ENCODE assay signal across 11 mouse cellular contexts in genomic region chr3:89225918-89226317, GRCm38 (mm10). TPM values are rescaled to one million over a fixed set of nuclear protein-coding genes. Genes with fewer than 3 reads are reported as not detected.
DNase-seq lines count a peak whose midpoint lies in the region; ATAC-seq and TF ChIP-seq lines count a peak whose summit lies in the region.
"Had no signal": no experiment of that assay in that cellular context is flagged by ENCODE, and none has a peak within 500 bp of the region (broad histone marks: within the 10 kb centered on the region; RNA-seq: fewer than 3 reads in every experiment).

No protein-coding gene starts in this region.

- H3K27me3 ChIP-seq in kidney, embryonic 16.5 days (ENCODE audit: insufficient read depth, low read length) = peaks cover 3% of the 10 kb centered on the region; the same call in 1 of the 2 replicates
- H3K27me3 ChIP-seq in hindbrain, embryonic 13.5 days = 0 out of 2 replicates have a peak, but pooled peaks cover 8% of the 10 kb centered on the region
- H3K27me3 ChIP-seq in neural tube, embryonic 12.5 days (replicated peaks) = no peaks in the 10 kb centered on the region; the same call in 1 of the 2 replicates
- H3K27me3 ChIP-seq: CH12.LX had no signal

- H3K4me1 ChIP-seq in kidney, embryonic 16.5 days (ENCODE audit: insufficient read depth, low read length) = peaks cover 38% of the 10 kb centered on the region
- peaks cover 1% of the 10 kb centered on the region; the same call in 1 of the 2 replicates for H3K4me1 ChIP-seq in cortical plate, adult 2 months (ENCODE audit: control insufficient read depth, insufficient read depth, low read length)
- peaks cover 64% of the 10 kb centered on the region for H3K4me1 ChIP-seq in hindbrain, embryonic 13.5 days (replicated peaks)
- peaks cover 65% of the 10 kb centered on the region for H3K4me1 ChIP-seq in neural tube, embryonic 12.5 days

- 42% methylated on average over 4 of the region's 4 CpGs for WGBS in kidney, embryonic 16.5 days
- WGBS in hindbrain, embryonic 13.5 days = 5% methylated on average over 4 of the region's 4 CpGs
- 19% methylated on average over 4 of the region's 4 CpGs for WGBS in neural tube, embryonic 12.5 days

- H3K4me2 ChIP-seq in kidney, embryonic 16.5 days (replicated peaks; ENCODE audit: low read depth, low read length) = peak overlapping the region; percentile 81
- peak overlapping the region; percentile 68 for H3K4me2 ChIP-seq in hindbrain, embryonic 13.5 days
- H3K4me2 ChIP-seq in neural tube, embryonic 12.5 days (replicated peaks) = peak overlapping the region; percentile 85

- 0 out of 2 replicates have a peak, but pooled peaks have one; percentile 27 for TF ChIP-seq POLR2A in cortical plate, adult 2 months (IDR thresholded peaks at IDR 0.05; ENCODE audit: extremely low read depth, insufficient read depth, low read length)

- peak overlapping the region; percentile 11; the same call in 1 of the 2 replicates for H3K9ac ChIP-seq in kidney, embryonic 16.5 days (replicated peaks; ENCODE audit: low read length)
- peak overlapping the region; percentile 78 for H3K9ac ChIP-seq in hindbrain, embryonic 13.5 days
- H3K9ac ChIP-seq in neural tube, embryonic 12.5 days = peak overlapping the region; percentile 77

- no peaks in the 10 kb centered on the region for H3K36me3 ChIP-seq in kidney, embryonic 16.5 days (ENCODE audit: insufficient read depth, low read length)
- peaks cover 12% of the 10 kb centered on the region for H3K36me3 ChIP-seq in hindbrain, embryonic 13.5 days
- peaks cover 23% of the 10 kb centered on the region for H3K36me3 ChIP-seq in neural tube, embryonic 12.5 days

- H3K9me3 ChIP-seq in kidney, embryonic 16.5 days (ENCODE audit: low read length) = no peaks in the 10 kb centered on the region
- H3K9me3 ChIP-seq in hindbrain, embryonic 13.5 days = no peaks in the 10 kb centered on the region
- no peaks in the 10 kb centered on the region for H3K9me3 ChIP-seq in neural tube, embryonic 12.5 days
- H3K9me3 ChIP-seq: heart, embryonic 12.5 days had no signal

- no peak overlapping the region for H3K27ac ChIP-seq in kidney, embryonic 16.5 days (ENCODE audit: low read length)
- H3K27ac ChIP-seq in cortical plate, adult 2 months (ENCODE audit: insufficient read depth, low read length) = peak overlapping the region; percentile 84
- H3K27ac ChIP-seq in hindbrain, embryonic 13.5 days = peak overlapping the region; percentile 92
- H3K27ac ChIP-seq in neural tube, embryonic 12.5 days = peak overlapping the region; percentile 80; the same call in 1 of the 2 replicates

- H3K4me3 ChIP-seq in kidney, embryonic 16.5 days (ENCODE audit: low read length) = no peak overlapping the region
- H3K4me3 ChIP-seq in cortical plate, adult 2 months (ENCODE audit: insufficient read depth, low read length) = peak overlapping the region; percentile 16
- peak overlapping the region; percentile 49 for H3K4me3 ChIP-seq in hindbrain, embryonic 13.5 days
- H3K4me3 ChIP-seq in neural tube, embryonic 12.5 days = peak overlapping the region; percentile 64

- DNase-seq in kidney, postnatal 10 days = no peak
- DNase-seq in gastrocnemius, postnatal 25 days = no peak
- DNase-seq in adrenal gland, adult 18-20 months (ENCODE audit: low spot score in 2 of 2) = no peak
- DNase-seq in adrenal gland, postnatal 10 days = no peak
- DNase-seq: cerebellum, adult 9-10 months had no signal

- ATAC-seq in kidney, embryonic 16.5 days (ENCODE audit: low FRiP score, low TSS enrichment) = no peak
- peak; percentile 68 for ATAC-seq in hindbrain, embryonic 13.5 days (ENCODE audit: low FRiP score)
- peak; percentile 65 for ATAC-seq in neural tube, embryonic 12.5 days (ENCODE audit: low FRiP score, low read depth)

- TF ChIP-seq CTCF in cortical plate, adult 2 months (IDR thresholded peaks at IDR 0.05; ENCODE audit: extremely low read depth, insufficient read depth, low read length) = no peak

RNA-seq across cellular contexts. Expression of gene Mtx1, which starts 1.0 kb away (rescaled TPM):
- polyA plus RNA-seq in kidney, embryonic 16.5 days (2015; fragmentation: Nextera tagmentation; extraction: Ambion mirVana) = 227 and 235 TPM in 2 replicates
- 132 and 155 TPM in 2 replicates for polyA plus RNA-seq in cortical plate, adult 2 months (2012; rRNA removed)
- polyA plus RNA-seq in hindbrain, embryonic 13.5 days (2015; fragmentation: Nextera tagmentation; extraction: Ambion mirVana) = 161 and 166 TPM in 2 replicates
- 174 TPM in 2 replicates for polyA plus RNA-seq in neural tube, embryonic 12.5 days (2016; fragmentation: Nextera tagmentation; extraction: Ambion mirVana)
- 10 to 100 TPM; 42.2 to 47.6 TPM for total RNA-seq in gastrocnemius, postnatal 25 days (2021)
- 100 to 1,000 TPM; 141 to 148 TPM for total RNA-seq in adrenal gland, adult 18-20 months (2021)
- 100 to 1,000 TPM; 176 to 198 TPM for total RNA-seq in adrenal gland, postnatal 10 days (2021)

RNA-seq across cellular contexts. Expression of gene Muc1, which starts 2.9 kb away (rescaled TPM):
- polyA plus RNA-seq in kidney, embryonic 16.5 days (2015; fragmentation: Nextera tagmentation; extraction: Ambion mirVana) = 20.0 and 23.6 TPM in 2 replicates
- 0.88 and 0.95 TPM in 2 replicates for polyA plus RNA-seq in cortical plate, adult 2 months (2012; rRNA removed)
- polyA plus RNA-seq in hindbrain, embryonic 13.5 days (2015; fragmentation: Nextera tagmentation; extraction: Ambion mirVana) = 1.3 and 2.8 TPM in 2 replicates
- polyA plus RNA-seq in neural tube, embryonic 12.5 days (2016; fragmentation: Nextera tagmentation; extraction: Ambion mirVana) = 0.84 and 1.1 TPM in 2 replicates
- total RNA-seq in gastrocnemius, postnatal 25 days (2021) = under 1 TPM; 0.38 to 0.51 TPM
- under 1 TPM; 0.23 to 0.35 TPM for total RNA-seq in adrenal gland, adult 18-20 months (2021)
- total RNA-seq in adrenal gland, postnatal 10 days (2021) = under 1 TPM; 0.51 to 0.55 TPM
- polyA plus RNA-seq: heart, embryonic 12.5 days had no signal

RNA-seq across cellular contexts. Expression of gene Thbs3, which starts 10.9 kb away (rescaled TPM):
- 18.2 and 18.4 TPM in 2 replicates for polyA plus RNA-seq in kidney, embryonic 16.5 days (2015; fragmentation: Nextera tagmentation; extraction: Ambion mirVana)
- 68.9 and 70.6 TPM in 2 replicates for polyA plus RNA-seq in cortical plate, adult 2 months (2012; rRNA removed)
- 53.5 and 60.7 TPM in 2 replicates for polyA plus RNA-seq in hindbrain, embryonic 13.5 days (2015; fragmentation: Nextera tagmentation; extraction: Ambion mirVana)
- 46.4 and 48.2 TPM in 2 replicates for polyA plus RNA-seq in neural tube, embryonic 12.5 days (2016; fragmentation: Nextera tagmentation; extraction: Ambion mirVana)
- 10 to 100 TPM; 11.0 to 11.8 TPM for total RNA-seq in gastrocnemius, postnatal 25 days (2021)
- total RNA-seq in adrenal gland, adult 18-20 months (2021) = 10 to 100 TPM in 1 of 2 experiments, 1 to 10 TPM in 1; 7.9 to 14.5 TPM
- 10 to 100 TPM; 21.8 to 22.6 TPM for total RNA-seq in adrenal gland, postnatal 10 days (2021)

RNA-seq across cellular contexts. Expression of gene Krtcap2, which starts 19.8 kb away (rescaled TPM):
- 272 and 300 TPM in 2 replicates for polyA plus RNA-seq in kidney, embryonic 16.5 days (2015; fragmentation: Nextera tagmentation; extraction: Ambion mirVana)
- 58.2 and 61.9 TPM in 2 replicates for polyA plus RNA-seq in cortical plate, adult 2 months (2012; rRNA removed)
- 205 and 209 TPM in 2 replicates for polyA plus RNA-seq in hindbrain, embryonic 13.5 days (2015; fragmentation: Nextera tagmentation; extraction: Ambion mirVana)
- polyA plus RNA-seq in neural tube, embryonic 12.5 days (2016; fragmentation: Nextera tagmentation; extraction: Ambion mirVana) = 232 and 252 TPM in 2 replicates
- total RNA-seq in gastrocnemius, postnatal 25 days (2021) = 10 to 100 TPM; 66.6 to 78.8 TPM
- 100 to 1,000 TPM; 108 to 123 TPM for total RNA-seq in adrenal gland, adult 18-20 months (2021)
- 100 to 1,000 TPM; 109 to 116 TPM for total RNA-seq in adrenal gland, postnatal 10 days (2021)

RNA-seq across cellular contexts. Expression of gene Trim46, which starts 20.2 kb away (rescaled TPM):
- 4.7 and 6.0 TPM in 2 replicates for polyA plus RNA-seq in kidney, embryonic 16.5 days (2015; fragmentation: Nextera tagmentation; extraction: Ambion mirVana)
- polyA plus RNA-seq in cortical plate, adult 2 months (2012; rRNA removed) = 87.2 and 91.0 TPM in 2 replicates
- polyA plus RNA-seq in hindbrain, embryonic 13.5 days (2015; fragmentation: Nextera tagmentation; extraction: Ambion mirVana) = 64.3 and 68.1 TPM in 2 replicates
- polyA plus RNA-seq in neural tube, embryonic 12.5 days (2016; fragmentation: Nextera tagmentation; extraction: Ambion mirVana) = 32.4 and 33.5 TPM in 2 replicates
- under 1 TPM; 0.28 to 0.38 TPM for total RNA-seq in gastrocnemius, postnatal 25 days (2021)
- 1 to 10 TPM; 1.7 to 2.9 TPM for total RNA-seq in adrenal gland, adult 18-20 months (2021)
- total RNA-seq in adrenal gland, postnatal 10 days (2021) = 1 to 10 TPM; 2.0 to 4.2 TPM

Comparison
In these comparisons a context has a peak if more than half of its experiments do, and no peak if none do; other contexts are left out.
1. H3K9ac ChIP-seq: peak in every context shown above with its lines; median percentile 78 in hindbrain, embryonic 13.5 days; 77 in neural tube, embryonic 12.5 days; 11 in kidney, embryonic 16.5 days.